Mouse (Mus musculus) lung, postnatal 0 days (tissue): ENCODE measurements around the gene Tma7.

Experiments used
- CTCF ChIP-seq: IDR thresholded peaks from 2 replicates; pipeline ENCODE4 v1.5.1; 2016; ENCODE audit warnings: antibody characterized with exemption, mild to moderate bottlenecking
- EP300 ChIP-seq: IDR thresholded peaks from 2 replicates; pipeline ENCODE4 v1.6.1; 2016; ENCODE audit warnings: antibody characterized with exemption, mild to moderate bottlenecking, control low read depth

- TF ChIP-seq CTCF: no peak
- TF ChIP-seq EP300: no peak
These were observed 26.9 kb downstream of the Tma7 start for GRCm38 (mm10) chr9:109055271-109056030.
